Mouse (Mus musculus): Measurements from ENCODE around the gene Gzme. TPM values are rescaled to one million over a fixed set of nuclear protein-coding genes. Genes with fewer than 3 reads are reported as not detected.
"Not testable (repeated sequence)": the region's sequence is repeated elsewhere in the genome, so short reads cannot be mapped to it uniquely, and the experiment has no call there.

The Gzme gene
- total RNA-seq (2017) = not detected in 3 replicates

GRCm38 (mm10) chr14:56120525-56120924, at the start of gene Gzme:
Gene Gzme (minus strand): TSS chr14:56120625.
- ATAC-seq (replicated peaks; ENCODE audit: insufficient number of reproducible peaks, low FRiP score, low TSS enrichment, poor library complexity, severe bottlenecking) = no peak

- no peak for ATAC-seq (replicated peaks; ENCODE audit: insufficient number of reproducible peaks, low FRiP score, low TSS enrichment, poor library complexity, severe bottlenecking)
Observed at GRCm38 (mm10) chr14:56168009-56168408, 47.6 kb upstream of the Gzme start.

- ATAC-seq (replicated peaks; ENCODE audit: insufficient number of reproducible peaks, low FRiP score, low TSS enrichment, poor library complexity, severe bottlenecking) = no peak
Observed at GRCm38 (mm10) chr14:56162109-56162508, 41.7 kb upstream of the Gzme start.

- ATAC-seq (replicated peaks; ENCODE audit: insufficient number of reproducible peaks, low FRiP score, low TSS enrichment, poor library complexity, severe bottlenecking) = not testable (repeated sequence)
Observed at GRCm38 (mm10) chr14:56159479-56159878, 39.1 kb upstream of the Gzme start, which contains the start of gene Gzmg. Gene Gzmg (minus strand): TSS chr14:56159579.

GRCm38 (mm10) chr14:56155340-56155739, 34.9 kb upstream of the Gzme start:
- no peak for ATAC-seq (replicated peaks; ENCODE audit: insufficient number of reproducible peaks, low FRiP score, low TSS enrichment, poor library complexity, severe bottlenecking)

- not testable (repeated sequence) for ATAC-seq (replicated peaks; ENCODE audit: insufficient number of reproducible peaks, low FRiP score, low TSS enrichment, poor library complexity, severe bottlenecking)
Observed at GRCm38 (mm10) chr14:56133675-56134074, 13.2 kb upstream of the Gzme start.

- ATAC-seq (replicated peaks; ENCODE audit: insufficient number of reproducible peaks, low FRiP score, low TSS enrichment, poor library complexity, severe bottlenecking) = not testable (repeated sequence)
Observed at GRCm38 (mm10) chr14:56132508-56132907, 12.1 kb upstream of the Gzme start, which contains the start of gene Gzmd. Gene Gzmd (minus strand): TSS chr14:56132608.

GRCm38 (mm10) chr14:56128341-56128740, 7.9 kb upstream of the Gzme start:
- no peak for ATAC-seq (replicated peaks; ENCODE audit: insufficient number of reproducible peaks, low FRiP score, low TSS enrichment, poor library complexity, severe bottlenecking)

- no peak for ATAC-seq (replicated peaks; ENCODE audit: insufficient number of reproducible peaks, low FRiP score, low TSS enrichment, poor library complexity, severe bottlenecking)
Observed at GRCm38 (mm10) chr14:56123516-56123915, 3.1 kb upstream of the Gzme start.

- not testable (repeated sequence) for ATAC-seq (replicated peaks; ENCODE audit: insufficient number of reproducible peaks, low FRiP score, low TSS enrichment, poor library complexity, severe bottlenecking)
Observed at GRCm38 (mm10) chr14:56115531-56116310, 4.7 kb downstream of the Gzme start.

GRCm38 (mm10) chr14:56105447-56106180, 14.8 kb downstream of the Gzme start:
- ATAC-seq (replicated peaks; ENCODE audit: insufficient number of reproducible peaks, low FRiP score, low TSS enrichment, poor library complexity, severe bottlenecking) = no peak

- no peak for ATAC-seq (replicated peaks; ENCODE audit: insufficient number of reproducible peaks, low FRiP score, low TSS enrichment, poor library complexity, severe bottlenecking)
Observed at GRCm38 (mm10) chr14:56105016-56105415, 15.4 kb downstream of the Gzme start.

- no peak for ATAC-seq (replicated peaks; ENCODE audit: insufficient number of reproducible peaks, low FRiP score, low TSS enrichment, poor library complexity, severe bottlenecking)
Observed at GRCm38 (mm10) chr14:56103452-56103851, 17.0 kb downstream of the Gzme start.

- ATAC-seq (replicated peaks; ENCODE audit: insufficient number of reproducible peaks, low FRiP score, low TSS enrichment, poor library complexity, severe bottlenecking) = no peak
Observed at GRCm38 (mm10) chr14:56102386-56102785, 18.0 kb downstream of the Gzme start, which contains the start of gene Ctsg. Gene Ctsg (minus strand): TSS chr14:56102574.

GRCm38 (mm10) chr14:56098940-56099339, 21.5 kb downstream of the Gzme start:
- no peak for ATAC-seq (replicated peaks; ENCODE audit: insufficient number of reproducible peaks, low FRiP score, low TSS enrichment, poor library complexity, severe bottlenecking)

GRCm38 (mm10) chr14:56097597-56097996, 22.8 kb downstream of the Gzme start:
- no peak for ATAC-seq (replicated peaks; ENCODE audit: insufficient number of reproducible peaks, low FRiP score, low TSS enrichment, poor library complexity, severe bottlenecking)

- ATAC-seq (replicated peaks; ENCODE audit: insufficient number of reproducible peaks, low FRiP score, low TSS enrichment, poor library complexity, severe bottlenecking) = no peak
Observed at GRCm38 (mm10) chr14:56093353-56093752, 27.1 kb downstream of the Gzme start.

GRCm38 (mm10) chr14:56086711-56087110, 33.7 kb downstream of the Gzme start:
- no peak for ATAC-seq (replicated peaks; ENCODE audit: insufficient number of reproducible peaks, low FRiP score, low TSS enrichment, poor library complexity, severe bottlenecking)

- no peak for ATAC-seq (replicated peaks; ENCODE audit: insufficient number of reproducible peaks, low FRiP score, low TSS enrichment, poor library complexity, severe bottlenecking)
Observed at GRCm38 (mm10) chr14:56085167-56085566, 35.3 kb downstream of the Gzme start, which contains the start of gene Mcpt8. Gene Mcpt8 (minus strand): TSS chr14:56085273.

GRCm38 (mm10) chr14:56082016-56082415, 38.4 kb downstream of the Gzme start:
- no peak for ATAC-seq (replicated peaks; ENCODE audit: insufficient number of reproducible peaks, low FRiP score, low TSS enrichment, poor library complexity, severe bottlenecking)
